Comparison of ENCODE assay signal across 8 mouse cellular contexts in genomic region chr10:91166890-91167289, GRCm38 (mm10). TPM values are rescaled to one million over a fixed set of nuclear protein-coding genes. Genes with fewer than 3 reads are reported as not detected.
DNase-seq lines count a peak whose midpoint lies in the region; ATAC-seq lines count a peak whose summit lies in the region.

No protein-coding gene starts in this region.

- intact Hi-C loops in heart, postnatal 36 days (cut with DNase I) = no loop called here

- H3K9me3 ChIP-seq in erythroblast, embryonic 14.5 days (ENCODE audit: control insufficient read depth, low read length) = no peaks in the 10 kb centered on the region
- no peaks in the 10 kb centered on the region for H3K9me3 ChIP-seq in stomach, embryonic 15.5 days

- no peak overlapping the region for H3K9ac ChIP-seq in stomach, embryonic 15.5 days

- H3K4me1 ChIP-seq in erythroblast, embryonic 14.5 days (ENCODE audit: control insufficient read depth) = peaks cover 67% of the 10 kb centered on the region
- peaks cover 10% of the 10 kb centered on the region; the same call in 1 of the 2 replicates for H3K4me1 ChIP-seq in stomach, embryonic 15.5 days

- H3K27me3 ChIP-seq in erythroblast, embryonic 14.5 days (ENCODE audit: control insufficient read depth) = no peaks in the 10 kb centered on the region
- no peaks in the 10 kb centered on the region for H3K27me3 ChIP-seq in stomach, embryonic 15.5 days (replicated peaks)

- H3K4me3 ChIP-seq in erythroblast, embryonic 14.5 days (replicated peaks) = peak overlapping the region; percentile 100
- H3K4me3 ChIP-seq in stomach, embryonic 15.5 days (replicated peaks) = 0 out of 2 replicates have a peak overlapping the region, but pooled peaks have one; percentile 12

- ATAC-seq in megakaryocyte progenitor cell, adult 5-6 weeks (replicated peaks; ENCODE audit: poor library complexity) = peak; percentile 49
- ATAC-seq in stomach, embryonic 15.5 days (ENCODE audit: insufficient read depth, low FRiP score, low read depth) = no peak

- H3K4me2 ChIP-seq in stomach, embryonic 15.5 days = peak overlapping the region; percentile 51

- DNase-seq in left cerebral cortex, adult 18-20 months (ENCODE audit: low spot score in 2 of 2) = peak; percentile 49 to 59
- no peak for DNase-seq in left cerebral cortex, adult 8-10 months (ENCODE audit: low spot score in 2 of 2)
- peak; percentile 62 for DNase-seq in adrenal gland, adult 2 months
- DNase-seq in heart, postnatal 36 days = peak; percentile 60 to 63
- DNase-seq in kidney, postnatal 4 days = peak; percentile 69 to 79

- 53% methylated on average over 5 of the region's 5 CpGs for WGBS in stomach, embryonic 15.5 days

- peaks cover 81% of the 10 kb centered on the region for H3K36me3 ChIP-seq in erythroblast, embryonic 14.5 days (ENCODE audit: control insufficient read depth)
- peaks cover 23% of the 10 kb centered on the region for H3K36me3 ChIP-seq in stomach, embryonic 15.5 days

- H3K27ac ChIP-seq in stomach, embryonic 15.5 days = peak overlapping the region; percentile 51; the same call in 1 of the 2 replicates

RNA-seq across cellular contexts. Expression of gene Tmpo, which starts 14.2 kb away (rescaled TPM):
- total RNA-seq in left cerebral cortex, adult 18-20 months (2021) = 10 to 100 TPM; 44.1 to 49.8 TPM
- 10 to 100 TPM; 38.4 to 51.0 (median 45.2) TPM for total RNA-seq in left cerebral cortex, adult 8-10 months (2022)
- total RNA-seq in adrenal gland, adult 2 months (2021) = 10 to 100 TPM; 68.0 to 90.6 TPM
- polyA plus RNA-seq in adrenal gland, adult 2 months (2012; rRNA removed) = 41.1 and 41.4 TPM in 2 replicates
- polyA plus RNA-seq in erythroblast, embryonic 14.5 days (2012) = 25.2 and 37.9 TPM in 2 replicates
- total RNA-seq in heart, postnatal 36 days (2021) = 10 to 100 TPM; 37.8 to 46.3 TPM
- 266 and 302 TPM in 2 replicates for total RNA-seq in megakaryocyte progenitor cell, adult 5-6 weeks (2015)
- 461 and 467 TPM in 2 replicates for total RNA-seq in megakaryocyte progenitor cell, adult 5-6 weeks (2017)
- polyA plus RNA-seq in stomach, embryonic 15.5 days (2015; fragmentation: Nextera tagmentation; extraction: Ambion mirVana) = 196 and 217 TPM in 2 replicates

RNA-seq across cellular contexts. Expression of gene Slc25a3, which starts 43.0 kb away (rescaled TPM):
- total RNA-seq in left cerebral cortex, adult 18-20 months (2021) = 100 to 1,000 TPM; 557 to 570 TPM
- total RNA-seq in left cerebral cortex, adult 8-10 months (2022) = 100 to 1,000 TPM; 531 to 567 (median 564) TPM
- total RNA-seq in adrenal gland, adult 2 months (2021) = 1,000 to 10,000 TPM; 1,193 to 1,310 TPM
- 1,760 and 3,093 TPM in 2 replicates for polyA plus RNA-seq in adrenal gland, adult 2 months (2012; rRNA removed)
- 18.7 and 21.2 TPM in 2 replicates for polyA plus RNA-seq in erythroblast, embryonic 14.5 days (2012)
- total RNA-seq in heart, postnatal 36 days (2021) = 1,000 to 10,000 TPM; 2,503 to 2,587 TPM
- 664 and 680 TPM in 2 replicates for total RNA-seq in megakaryocyte progenitor cell, adult 5-6 weeks (2015)
- 231 and 244 TPM in 2 replicates for total RNA-seq in megakaryocyte progenitor cell, adult 5-6 weeks (2017)
- 440 and 482 TPM in 2 replicates for polyA plus RNA-seq in stomach, embryonic 15.5 days (2015; fragmentation: Nextera tagmentation; extraction: Ambion mirVana)

Comparison
In these comparisons a context has a peak if more than half of its experiments do, and no peak if none do; other contexts are left out.
1. DNase-seq: peak in left cerebral cortex, adult 18-20 months (2 of 2), adrenal gland, adult 2 months (single experiment), heart, postnatal 36 days (2 of 2) and kidney, postnatal 4 days (2 of 2); none in left cerebral cortex, adult 8-10 months (0 of 2).